Mouse (Mus musculus) lung, postnatal 0 days (tissue): ENCODE measurements around the gene Mgea5.

ENCODE experiments used
- CTCF ChIP-seq: IDR thresholded peaks from 2 replicates; pipeline ENCODE4 v1.5.1; 2016; ENCODE audit warnings: antibody characterized with exemption, mild to moderate bottlenecking
- EP300 ChIP-seq: IDR thresholded peaks from 2 replicates; pipeline ENCODE4 v1.6.1; 2016; ENCODE audit warnings: antibody characterized with exemption, mild to moderate bottlenecking, control low read depth

DNA sequence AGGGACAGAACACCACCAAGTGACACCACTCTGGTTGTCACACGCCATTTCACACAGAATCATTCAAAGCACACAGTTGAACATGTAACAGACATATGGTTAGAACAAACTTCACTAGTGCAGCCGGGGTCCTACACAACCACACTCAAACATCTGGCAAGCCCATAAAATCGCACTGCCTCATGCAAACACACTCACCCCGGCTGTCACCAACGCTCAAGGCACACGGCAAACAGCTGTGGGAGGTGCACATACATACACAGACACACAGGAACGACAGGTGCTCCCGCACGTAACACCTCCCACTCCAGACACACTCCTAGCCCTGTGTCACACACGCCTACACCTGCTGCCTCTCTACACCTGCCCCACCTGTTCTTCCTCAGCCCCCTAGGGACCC is 31.5 kb upstream of the Mgea5 start:
- no peak for TF ChIP-seq EP300
- TF ChIP-seq CTCF: no peak
